Mouse (Mus musculus) embryo, embryonic 11.5 days (tissue): Measurements from ENCODE around the gene Omt2a.
"Not testable (repeated sequence)": the region's sequence is repeated elsewhere in the genome, so short reads cannot be mapped to it uniquely, and the experiment has no call there.

ENCODE experiments used
- DNase-seq: peaks from one replicate; pipeline ENCODE4 v3.0.0-alpha.2; 2012; ENCODE audit warnings: low read depth, low spot score

The Omt2a gene

GRCm38 (mm10) chr9:78314696-78315095 lies at the start of gene Omt2a:
Gene Omt2a, minus strand, starts transcription at chr9:78314796.
- no peak for DNase-seq

- no peak for DNase-seq
These were observed 48.8 kb upstream of the Omt2a start for GRCm38 (mm10) chr9:78363374-78363773.

- DNase-seq, result no peak
These were observed 45.9 kb upstream of the Omt2a start for GRCm38 (mm10) chr9:78360484-78360872.

- DNase-seq, result no peak
These were observed 45.3 kb upstream of the Omt2a start for GRCm38 (mm10) chr9:78359750-78360483.

- DNase-seq, result peak; percentile 54
These were observed 43.5 kb upstream of the Omt2a start for GRCm38 (mm10) chr9:78358053-78358452.

GRCm38 (mm10) chr9:78355611-78356010 lies 41.0 kb upstream of the Omt2a start, which contains the start of gene Gsta2:
Gene Gsta2, minus strand, starts transcription at chr9:78355788.
- DNase-seq, result no peak

GRCm38 (mm10) chr9:78354665-78355578 lies 40.3 kb upstream of the Omt2a start:
- DNase-seq, result no peak

- DNase-seq, result no peak
These were observed 37.1 kb upstream of the Omt2a start for GRCm38 (mm10) chr9:78351504-78352220.

- not testable (repeated sequence) for DNase-seq
These were observed 35.4 kb upstream of the Omt2a start for GRCm38 (mm10) chr9:78350007-78350406.

- DNase-seq, result not testable (repeated sequence)
These were observed 34.5 kb upstream of the Omt2a start for GRCm38 (mm10) chr9:78349141-78349540.

GRCm38 (mm10) chr9:78348206-78349004 lies 33.8 kb upstream of the Omt2a start:
- not testable (repeated sequence) for DNase-seq

GRCm38 (mm10) chr9:78347004-78347403 lies 32.4 kb upstream of the Omt2a start:
- no peak for DNase-seq

- DNase-seq, result not testable (repeated sequence)
These were observed 30.6 kb upstream of the Omt2a start for GRCm38 (mm10) chr9:78345235-78345634.

- not testable (repeated sequence) for DNase-seq
These were observed 28.5 kb upstream of the Omt2a start for GRCm38 (mm10) chr9:78343055-78343454.

- not testable (repeated sequence) for DNase-seq
These were observed 27.9 kb upstream of the Omt2a start for GRCm38 (mm10) chr9:78342494-78342893.

GRCm38 (mm10) chr9:78340324-78340723 lies 25.7 kb upstream of the Omt2a start:
- DNase-seq, result peak; percentile 20

GRCm38 (mm10) chr9:78337050-78337449 lies 22.5 kb upstream of the Omt2a start:
- not testable (repeated sequence) for DNase-seq

GRCm38 (mm10) chr9:78327289-78327688 lies 12.7 kb upstream of the Omt2a start, which contains the start of gene Omt2b:
Gene Omt2b, plus strand, starts transcription at chr9:78327589.
- not testable (repeated sequence) for DNase-seq

GRCm38 (mm10) chr9:78319499-78319898 lies 4.9 kb upstream of the Omt2a start:
- no peak for DNase-seq

- DNase-seq, result not testable (repeated sequence)
These were observed 6.5 kb downstream of the Omt2a start for GRCm38 (mm10) chr9:78308122-78308521.

- DNase-seq, result not testable (repeated sequence)
These were observed 15.5 kb downstream of the Omt2a start for GRCm38 (mm10) chr9:78299143-78299542.
